Mouse (Mus musculus) lung, postnatal 25 days (tissue): ENCODE measurements around the gene Pdia5.

Source experiments
- DNase-seq: peaks from one replicate; pipeline ENCODE4 v3.0.0; 2022; ENCODE audit warnings: low spot score

The Pdia5 gene

GRCm38 (mm10) chr16:35484526-35485233, 6.0 kb downstream of the Pdia5 start:
- DNase-seq: no peak

- DNase-seq: no peak
Measured at GRCm38 (mm10) chr16:35484105-35484504, 6.6 kb downstream of the Pdia5 start.

- no peak for DNase-seq
Measured at GRCm38 (mm10) chr16:35479301-35479700, 11.4 kb downstream of the Pdia5 start.

- DNase-seq: no peak
Measured at GRCm38 (mm10) chr16:35477273-35477672, 13.4 kb downstream of the Pdia5 start.

GRCm38 (mm10) chr16:35472569-35473275, 18.0 kb downstream of the Pdia5 start:
- no peak for DNase-seq

- DNase-seq: no peak
Measured at GRCm38 (mm10) chr16:35471841-35472568, 18.7 kb downstream of the Pdia5 start.

- no peak for DNase-seq
Measured at GRCm38 (mm10) chr16:35470983-35471382, 19.7 kb downstream of the Pdia5 start.

GRCm38 (mm10) chr16:35470096-35470495, 20.6 kb downstream of the Pdia5 start:
- no peak for DNase-seq

GRCm38 (mm10) chr16:35469016-35469415, 21.7 kb downstream of the Pdia5 start:
- DNase-seq: no peak

- no peak for DNase-seq
Measured at GRCm38 (mm10) chr16:35467044-35467443, 23.6 kb downstream of the Pdia5 start.

GRCm38 (mm10) chr16:35465808-35466351, 24.8 kb downstream of the Pdia5 start:
- DNase-seq: no peak

GRCm38 (mm10) chr16:35464686-35465308, 25.9 kb downstream of the Pdia5 start:
- no peak for DNase-seq

- DNase-seq: no peak
Measured at GRCm38 (mm10) chr16:35463708-35464107, 27.0 kb downstream of the Pdia5 start.

- DNase-seq: no peak
Measured at GRCm38 (mm10) chr16:35462955-35463354, 27.7 kb downstream of the Pdia5 start.

GRCm38 (mm10) chr16:35459584-35459983, 31.1 kb downstream of the Pdia5 start:
- no peak for DNase-seq

- no peak for DNase-seq
Measured at GRCm38 (mm10) chr16:35458297-35458696, 32.4 kb downstream of the Pdia5 start.

- no peak for DNase-seq
Measured at GRCm38 (mm10) chr16:35457488-35457887, 33.2 kb downstream of the Pdia5 start.

- DNase-seq: no peak
Measured at GRCm38 (mm10) chr16:35457011-35457419, 33.7 kb downstream of the Pdia5 start.

GRCm38 (mm10) chr16:35456305-35456704, 34.4 kb downstream of the Pdia5 start:
- no peak for DNase-seq

- DNase-seq: no peak
Measured at GRCm38 (mm10) chr16:35455822-35456221, 34.9 kb downstream of the Pdia5 start.

GRCm38 (mm10) chr16:35450018-35450630, 40.5 kb downstream of the Pdia5 start:
- DNase-seq: no peak

- no peak for DNase-seq
Measured at GRCm38 (mm10) chr16:35442026-35442415, 48.7 kb downstream of the Pdia5 start.
